Mouse (Mus musculus) cerebellum, postnatal 4 days (tissue): ENCODE measurements at regions not wholly inside any gene's neighbourhood (a gene's known extent, or its start where the extent isn't known, plus 50 kb on each side); places are given as distances from the start of the nearest gene placed in this dataset.

Experiments used
- DNase-seq, 2 experiments: peaks; one replicate each; pipeline ENCODE4 v3.0.0; 2022; ENCODE audit warnings: low spot score in 2 of 2, mixed read lengths in 1 of 2

GRCm38 (mm10) chr7:68579666-68580065, 169.4 kb downstream of the Arrdc4 start:
- DNase-seq, result peak; percentile 86 to 91

- no peak for DNase-seq
Measured at GRCm38 (mm10) chr7:68579216-68579615, 169.8 kb downstream of the Arrdc4 start.

GRCm38 (mm10) chr7:68571315-68571714, 177.7 kb downstream of the Arrdc4 start:
- no peak for DNase-seq

GRCm38 (mm10) chr7:68568127-68568510, 180.9 kb downstream of the Arrdc4 start:
- no peak for DNase-seq

GRCm38 (mm10) chr7:68567452-68568126, 181.5 kb downstream of the Arrdc4 start:
- no peak for DNase-seq

GRCm38 (mm10) chr7:68559440-68560343, 189.3 kb downstream of the Arrdc4 start:
- DNase-seq, result no peak

- no peak for DNase-seq
Measured at GRCm38 (mm10) chr7:68550330-68550729, 198.7 kb downstream of the Arrdc4 start.

- DNase-seq, result no peak
Measured at GRCm38 (mm10) chr7:68548176-68548575, 200.9 kb downstream of the Arrdc4 start.

- DNase-seq, result peak in 1 of 2 experiments; percentile 12
Measured at GRCm38 (mm10) chr7:68544136-68544535, 204.9 kb downstream of the Arrdc4 start.

- DNase-seq, result no peak
Measured at GRCm38 (mm10) chr7:68509096-68509495, 235.5 kb downstream of the Fam169b start.

- no peak for DNase-seq
Measured at GRCm38 (mm10) chr7:68491143-68491810, 217.6 kb downstream of the Fam169b start.

- no peak for DNase-seq
Measured at GRCm38 (mm10) chr7:68486676-68487075, 213.0 kb downstream of the Fam169b start.

GRCm38 (mm10) chr7:68482553-68482952, 208.9 kb downstream of the Fam169b start:
- no peak for DNase-seq

GRCm38 (mm10) chr7:68480770-68481169, 207.1 kb downstream of the Fam169b start:
- peak; percentile 34 to 70 for DNase-seq

GRCm38 (mm10) chr7:68480336-68480735, 206.7 kb downstream of the Fam169b start:
- DNase-seq, result no peak

GRCm38 (mm10) chr7:68478044-68478443, 204.4 kb downstream of the Fam169b start:
- DNase-seq, result no peak

GRCm38 (mm10) chr7:68472800-68473199, 199.2 kb downstream of the Fam169b start:
- no peak for DNase-seq

GRCm38 (mm10) chr7:68470983-68471382, 197.3 kb downstream of the Fam169b start:
- no peak for DNase-seq

GRCm38 (mm10) chr7:68468574-68468973, 194.9 kb downstream of the Fam169b start:
- DNase-seq, result no peak

GRCm38 (mm10) chr7:68457842-68458241, 184.2 kb downstream of the Fam169b start:
- DNase-seq, result no peak

GRCm38 (mm10) chr7:68455451-68455850, 181.8 kb downstream of the Fam169b start:
- DNase-seq, result no peak

GRCm38 (mm10) chr7:68453028-68453692, 179.5 kb downstream of the Fam169b start:
- no peak for DNase-seq
